Mouse (Mus musculus): ENCODE data around the gene Slc18b1. TPM values are rescaled to one million over a fixed set of nuclear protein-coding genes. Genes with fewer than 3 reads are reported as not detected.
"Not testable (repeated sequence)": the region's sequence is repeated elsewhere in the genome, so short reads cannot be mapped to it uniquely, and the experiment has no call there.

Gene Slc18b1
- total RNA-seq (2017): not detected in 2 replicates

DNA sequence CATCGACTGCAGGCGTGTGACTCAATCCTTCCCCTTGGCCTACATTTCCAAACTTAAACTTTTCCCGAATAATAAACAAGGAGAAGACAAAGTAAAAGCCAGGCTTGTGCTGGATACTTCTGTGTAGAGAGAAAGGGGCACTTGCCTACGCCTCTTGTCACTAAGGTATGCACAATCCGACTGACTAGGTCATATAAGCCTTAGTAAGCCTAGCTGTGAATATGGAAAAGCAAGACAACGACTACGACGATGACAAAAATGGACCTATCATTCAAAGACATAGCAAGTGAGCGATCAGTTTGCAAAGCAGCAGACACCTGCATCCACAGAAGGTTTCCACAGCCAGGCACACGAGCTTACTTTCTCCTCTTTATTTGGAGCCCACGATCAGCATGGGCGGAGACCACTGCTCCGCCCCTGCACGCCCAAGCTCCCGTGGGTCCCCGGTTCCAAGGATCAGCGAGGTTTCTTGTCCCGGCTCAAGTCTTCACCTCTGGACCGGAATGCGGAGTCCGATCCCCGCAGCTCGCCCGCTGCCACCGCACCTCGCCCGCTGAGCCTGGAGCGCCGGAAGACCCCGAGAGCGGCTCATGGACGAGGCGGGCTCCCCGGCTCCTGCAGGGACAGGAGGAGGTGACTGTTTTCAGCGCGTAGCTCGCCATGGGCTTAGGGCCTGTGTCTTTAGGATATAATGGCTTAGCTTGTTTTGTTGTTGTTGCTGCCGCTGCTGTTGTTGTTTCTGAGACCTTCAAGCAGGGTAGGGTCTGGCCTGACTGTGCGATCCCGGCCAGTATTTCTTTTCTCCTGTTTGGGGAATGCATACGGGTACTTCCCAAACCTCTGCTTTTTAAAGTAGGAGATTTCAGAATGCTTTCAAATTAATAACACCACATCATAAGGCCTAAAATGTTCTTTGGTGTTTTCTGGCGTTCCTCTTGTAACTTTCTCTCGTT, at the start of gene Slc18b1:
Slc18b1 (plus strand) TSS at position 436 of the 953 bp plus-strand sequence.
- ATAC-seq (ENCODE audit: extremely low read depth, insufficient number of reproducible peaks, low FRiP score, poor library complexity, severe bottlenecking): no peak

DNA sequence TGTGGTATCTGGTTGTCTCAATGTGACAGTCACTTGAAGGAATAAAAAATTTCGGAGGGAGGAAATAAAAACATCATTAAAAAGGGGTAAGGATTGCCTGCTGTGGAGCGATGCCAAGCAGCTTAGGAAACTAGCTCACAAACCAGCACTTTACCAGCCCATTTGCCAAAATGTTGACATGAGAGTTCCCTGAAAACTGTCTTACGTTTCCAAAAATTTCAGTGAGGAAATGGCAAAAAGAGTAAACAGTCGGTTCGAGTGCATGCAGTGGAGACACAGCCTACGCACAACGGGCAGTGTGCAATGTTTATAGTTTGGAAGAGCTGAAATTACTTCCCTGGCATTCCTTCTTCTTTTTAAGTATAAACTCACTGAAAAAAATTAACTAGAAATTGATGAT, 42.6 kb upstream of the Slc18b1 start:
- ATAC-seq (ENCODE audit: extremely low read depth, insufficient number of reproducible peaks, low FRiP score, poor library complexity, severe bottlenecking): no peak

DNA sequence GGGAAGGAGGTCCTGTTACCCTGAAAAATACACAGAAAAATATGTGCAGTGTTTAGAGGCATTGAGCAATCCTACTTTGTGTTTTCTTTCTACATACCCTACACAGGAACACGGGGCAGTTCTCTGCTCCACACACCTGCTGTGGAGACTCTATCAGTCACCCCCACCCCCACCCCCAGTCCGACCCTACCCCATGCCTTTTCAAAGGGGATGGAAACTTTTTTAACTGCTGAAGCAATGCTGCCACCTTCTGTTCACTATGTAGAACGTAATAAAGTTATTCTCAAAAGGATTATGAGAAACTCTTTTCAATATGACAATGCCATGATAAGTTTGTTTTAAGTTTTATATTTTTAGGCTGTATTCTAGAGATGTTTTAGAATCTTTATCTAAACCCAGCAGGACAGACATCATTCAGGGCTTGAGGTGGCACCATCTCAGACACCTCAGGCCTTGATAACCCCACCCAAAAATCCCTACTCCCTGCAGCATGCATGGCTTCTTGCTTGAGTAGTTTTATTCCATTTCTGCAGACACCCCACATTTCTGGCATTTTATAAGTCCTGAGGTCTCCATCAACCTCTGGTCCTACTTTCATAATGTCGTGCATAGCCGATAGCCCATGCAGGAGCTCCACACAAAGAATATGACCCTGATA, 19.4 kb upstream of the Slc18b1 start:
- ATAC-seq (ENCODE audit: extremely low read depth, insufficient number of reproducible peaks, low FRiP score, poor library complexity, severe bottlenecking): no peak

DNA sequence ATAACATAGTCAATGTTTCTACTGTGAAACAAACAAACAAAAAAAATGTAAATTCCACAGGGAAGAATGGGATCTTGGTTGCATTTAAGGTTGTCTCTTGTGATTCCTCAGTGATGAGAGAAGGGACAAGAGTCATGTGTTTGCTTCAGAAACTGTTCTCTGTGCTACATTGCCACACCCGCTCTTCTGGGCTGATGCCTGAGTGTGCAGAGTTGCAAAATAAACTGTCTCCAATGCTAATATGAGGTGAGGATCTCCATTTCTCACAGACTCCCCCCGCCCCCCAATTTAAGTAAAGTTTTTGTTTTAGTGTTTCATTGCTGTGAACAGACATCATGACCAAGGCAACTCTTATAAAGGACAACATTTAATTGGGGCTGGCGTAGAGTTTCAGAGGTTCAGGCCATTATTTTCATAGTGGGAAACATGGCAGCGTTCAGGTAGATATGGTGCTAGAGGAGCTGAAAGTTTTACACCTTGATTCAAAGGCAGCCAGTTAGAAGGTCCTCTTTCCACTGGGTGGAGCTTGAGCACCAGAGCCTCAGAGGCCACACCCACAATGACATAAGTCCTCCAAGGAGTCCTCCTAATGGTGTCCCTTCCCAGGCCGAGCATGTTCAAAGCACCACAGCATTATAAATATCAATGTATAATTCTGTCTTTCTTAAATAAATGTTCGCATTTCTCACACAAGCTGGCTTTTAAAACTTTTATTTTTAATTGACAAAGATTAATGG, 16.1 kb upstream of the Slc18b1 start:
- no peak for ATAC-seq (ENCODE audit: extremely low read depth, insufficient number of reproducible peaks, low FRiP score, poor library complexity, severe bottlenecking)

DNA sequence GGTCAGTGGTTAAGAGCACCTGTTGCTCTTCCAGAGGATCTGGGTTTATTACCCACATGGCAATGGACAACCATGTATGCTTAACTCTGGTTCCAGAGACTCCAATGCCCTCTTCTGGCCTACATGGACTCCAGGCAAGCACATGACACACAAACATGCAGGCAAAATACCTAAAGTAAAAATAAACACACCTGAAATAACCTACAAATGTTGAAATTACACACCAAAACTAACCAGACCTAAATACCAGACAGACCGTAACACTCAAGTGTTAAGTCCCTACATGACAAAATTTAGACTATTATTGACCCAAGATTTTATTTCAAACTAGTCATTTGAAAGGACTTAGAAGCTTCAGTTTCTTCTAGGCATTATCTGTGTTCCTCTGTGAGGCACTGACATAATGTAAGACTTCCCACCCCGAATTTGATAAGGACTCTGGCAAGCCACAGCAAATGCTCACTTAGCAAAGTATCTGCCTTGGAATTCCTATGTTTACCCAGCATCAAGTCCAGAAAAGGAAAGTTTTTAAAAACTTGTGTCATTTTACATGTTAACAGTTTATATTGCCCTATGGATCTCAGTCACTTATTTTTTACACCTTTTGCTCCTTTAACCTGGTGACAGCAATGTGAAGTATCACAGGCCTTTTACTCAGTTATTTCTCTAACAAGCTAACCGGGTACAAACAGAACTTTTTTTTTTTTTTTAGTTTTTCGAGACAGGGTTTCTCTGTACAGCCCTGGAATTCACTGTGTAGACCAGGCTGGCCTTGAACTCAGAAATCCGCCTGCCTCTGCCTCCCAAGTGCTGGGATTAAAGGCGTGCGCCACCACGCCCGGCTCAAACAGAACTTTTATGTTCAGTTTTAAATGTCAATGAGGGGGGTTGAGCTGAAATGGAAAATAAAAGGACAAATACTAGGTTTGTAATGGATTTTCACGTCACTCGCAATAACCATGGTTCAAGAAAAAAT, 14.7 kb upstream of the Slc18b1 start:
- ATAC-seq (ENCODE audit: extremely low read depth, insufficient number of reproducible peaks, low FRiP score, poor library complexity, severe bottlenecking): no peak

DNA sequence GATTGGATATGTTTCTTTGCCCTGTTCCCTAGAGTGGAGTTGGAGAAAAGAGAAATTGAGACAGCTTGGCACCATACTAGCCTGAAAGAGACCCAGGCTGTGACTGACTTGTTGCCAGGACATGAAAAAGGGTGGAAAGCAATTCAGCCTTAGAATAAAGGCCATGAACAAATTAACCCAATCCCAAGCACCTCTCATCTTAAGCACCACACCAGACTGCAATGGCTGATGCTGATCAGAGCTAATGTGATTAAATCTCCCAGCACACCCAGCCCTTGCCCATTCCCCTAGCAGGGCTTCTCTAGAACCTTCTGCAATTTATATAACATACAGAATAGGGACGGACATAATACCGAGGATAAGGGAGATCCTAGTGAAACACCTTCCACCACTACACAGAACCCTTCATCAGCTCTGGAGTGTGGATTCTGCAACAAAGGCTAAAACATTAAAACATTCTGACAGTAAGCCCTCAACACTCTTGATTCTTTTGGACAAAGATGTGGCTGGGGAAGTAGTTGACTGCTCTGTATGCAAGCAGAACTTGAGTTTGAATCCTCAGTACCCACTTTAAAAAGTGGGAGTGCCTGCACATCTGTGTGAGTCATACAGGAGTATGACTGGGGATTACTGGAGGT, 13.8 kb upstream of the Slc18b1 start:
- ATAC-seq (ENCODE audit: extremely low read depth, insufficient number of reproducible peaks, low FRiP score, poor library complexity, severe bottlenecking): no peak

DNA sequence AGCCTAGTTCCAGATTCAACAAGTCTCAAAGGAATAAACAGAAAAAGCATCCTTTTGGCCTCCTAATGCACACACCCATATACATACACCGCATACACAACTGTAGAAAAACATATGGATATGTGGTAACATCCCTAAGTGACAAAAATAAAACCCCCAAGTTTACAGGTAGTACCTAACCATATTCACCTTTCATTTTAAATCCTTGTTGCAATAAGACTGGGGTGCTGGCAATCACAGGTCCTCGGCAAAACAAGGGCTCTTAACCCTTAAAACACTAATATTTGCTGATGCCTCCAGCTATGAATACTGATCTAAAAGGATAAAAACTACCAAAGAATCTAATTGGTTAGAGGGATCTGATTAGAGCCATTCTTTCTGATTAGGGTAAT, 13.3 kb upstream of the Slc18b1 start:
- ATAC-seq (ENCODE audit: extremely low read depth, insufficient number of reproducible peaks, low FRiP score, poor library complexity, severe bottlenecking): no peak

DNA sequence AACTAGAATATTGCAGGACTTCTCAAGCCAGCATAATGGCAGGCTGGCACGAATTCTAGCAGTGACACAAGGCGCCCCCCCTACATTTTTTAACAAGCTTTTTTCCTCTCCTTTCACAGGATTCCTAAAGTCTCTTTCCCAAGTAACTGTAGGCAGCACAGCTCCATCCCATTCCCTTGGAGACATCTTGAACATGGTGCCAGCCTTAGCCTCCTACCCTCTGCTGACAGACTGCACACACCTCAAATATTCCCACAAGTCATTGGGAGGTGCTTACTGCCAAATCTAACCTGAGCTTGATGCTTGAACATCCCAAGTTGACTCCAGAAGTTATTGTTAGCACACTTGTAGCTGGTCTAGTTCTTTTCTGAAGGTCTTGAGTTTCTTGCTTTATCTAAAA, 12.7 kb upstream of the Slc18b1 start:
- no peak for ATAC-seq (ENCODE audit: extremely low read depth, insufficient number of reproducible peaks, low FRiP score, poor library complexity, severe bottlenecking)

DNA sequence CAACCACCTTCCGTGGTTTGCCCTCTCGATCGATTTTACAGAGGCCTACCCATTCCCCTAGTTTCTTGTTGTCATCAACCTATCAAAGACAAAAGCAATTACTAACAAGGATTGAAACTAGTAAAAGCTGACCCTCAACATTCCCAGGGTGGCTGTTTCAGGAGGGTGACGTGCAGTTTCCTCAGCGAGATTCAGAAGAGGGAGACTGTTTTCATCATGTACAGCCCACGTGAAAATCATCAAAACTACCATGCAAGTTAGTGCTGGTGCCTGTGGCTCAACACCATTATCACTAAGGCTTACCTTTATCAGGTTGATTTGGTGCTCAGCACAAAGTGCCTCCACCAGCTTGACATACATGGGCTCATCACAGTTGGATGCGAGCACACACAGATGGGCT, 11.2 kb upstream of the Slc18b1 start:
- not testable (repeated sequence) for ATAC-seq (ENCODE audit: extremely low read depth, insufficient number of reproducible peaks, low FRiP score, poor library complexity, severe bottlenecking)

DNA sequence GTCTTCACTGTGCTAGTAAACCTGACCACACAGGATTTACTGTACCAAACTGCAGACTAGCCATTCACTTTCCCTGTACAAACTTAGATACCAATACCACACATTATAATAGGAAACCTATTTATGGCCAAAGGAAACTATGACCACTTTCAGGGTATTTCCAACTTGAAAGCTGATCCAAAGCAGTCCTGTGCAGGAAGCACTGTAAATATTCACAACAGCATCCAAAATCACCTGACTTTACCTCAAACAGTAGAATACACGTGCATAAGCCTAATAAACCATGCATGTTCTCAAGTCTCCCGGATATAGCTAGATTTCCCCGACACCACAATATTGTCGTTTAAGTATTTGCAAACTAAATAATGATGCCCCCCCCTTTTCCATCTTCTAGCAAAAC, 10.7 kb upstream of the Slc18b1 start:
- no peak for ATAC-seq (ENCODE audit: extremely low read depth, insufficient number of reproducible peaks, low FRiP score, poor library complexity, severe bottlenecking)

DNA sequence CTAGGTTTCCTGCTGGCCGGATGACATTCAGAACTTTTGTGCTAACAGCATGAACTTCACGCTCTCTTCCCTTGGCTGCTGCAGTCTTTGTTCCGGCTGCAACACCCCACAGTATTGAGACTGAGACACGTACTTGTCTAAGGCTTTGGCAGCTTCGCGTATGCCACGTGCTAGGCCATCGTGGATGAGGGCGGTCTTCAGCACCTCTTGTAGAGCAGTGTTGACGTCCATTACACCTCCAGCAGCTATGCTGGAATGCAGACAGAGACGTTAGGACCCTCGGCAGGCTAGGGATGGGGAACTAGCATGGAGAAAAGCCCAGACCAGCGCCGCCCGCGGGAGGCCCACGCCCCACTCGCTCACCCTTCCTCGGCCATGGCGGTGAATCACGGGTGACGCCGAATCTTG, 10.2 kb upstream of the Slc18b1 start:
- ATAC-seq (ENCODE audit: extremely low read depth, insufficient number of reproducible peaks, low FRiP score, poor library complexity, severe bottlenecking): not testable (repeated sequence)

DNA sequence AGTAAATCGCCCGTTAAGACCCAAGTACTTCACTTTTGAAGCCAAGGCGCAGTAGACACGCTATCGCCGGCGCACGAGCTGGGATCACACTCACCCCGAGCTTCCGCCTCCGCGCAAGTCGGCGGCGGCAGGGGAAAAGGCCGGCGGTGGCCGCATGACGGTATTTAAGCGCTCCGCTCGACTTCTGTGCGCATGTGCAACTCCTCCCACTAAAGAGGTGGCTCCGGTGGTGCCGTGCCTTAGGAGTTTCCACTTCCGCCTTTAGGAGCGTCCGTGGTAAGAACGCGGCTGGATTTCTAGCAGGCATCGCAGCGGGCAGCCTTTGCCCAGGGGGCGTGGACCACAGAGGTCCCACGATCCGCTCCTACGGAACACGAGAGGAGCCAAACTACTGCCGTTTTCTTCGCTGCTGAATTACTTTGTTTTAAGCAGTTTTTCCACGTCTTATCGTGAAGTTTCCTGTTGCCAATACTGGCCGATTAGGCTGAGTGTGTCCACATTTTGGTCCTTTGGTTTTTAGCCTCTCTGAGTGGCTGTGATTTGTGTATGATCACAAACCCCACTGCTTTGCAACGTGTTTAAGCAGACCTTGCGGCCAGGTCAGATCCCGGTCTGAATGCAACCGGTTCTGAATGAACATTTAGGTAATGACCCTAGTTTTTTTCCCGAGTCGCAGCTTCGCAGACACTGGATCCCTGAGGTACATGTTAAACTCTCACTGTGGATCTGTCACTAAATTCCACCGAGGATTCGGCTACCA, 9.5 kb upstream of the Slc18b1 start, which contains the start of gene Rps12:
Rps12 (minus strand) TSS at position 214 of the 760 bp plus-strand sequence.
- ATAC-seq (ENCODE audit: extremely low read depth, insufficient number of reproducible peaks, low FRiP score, poor library complexity, severe bottlenecking): peak; percentile 99

DNA sequence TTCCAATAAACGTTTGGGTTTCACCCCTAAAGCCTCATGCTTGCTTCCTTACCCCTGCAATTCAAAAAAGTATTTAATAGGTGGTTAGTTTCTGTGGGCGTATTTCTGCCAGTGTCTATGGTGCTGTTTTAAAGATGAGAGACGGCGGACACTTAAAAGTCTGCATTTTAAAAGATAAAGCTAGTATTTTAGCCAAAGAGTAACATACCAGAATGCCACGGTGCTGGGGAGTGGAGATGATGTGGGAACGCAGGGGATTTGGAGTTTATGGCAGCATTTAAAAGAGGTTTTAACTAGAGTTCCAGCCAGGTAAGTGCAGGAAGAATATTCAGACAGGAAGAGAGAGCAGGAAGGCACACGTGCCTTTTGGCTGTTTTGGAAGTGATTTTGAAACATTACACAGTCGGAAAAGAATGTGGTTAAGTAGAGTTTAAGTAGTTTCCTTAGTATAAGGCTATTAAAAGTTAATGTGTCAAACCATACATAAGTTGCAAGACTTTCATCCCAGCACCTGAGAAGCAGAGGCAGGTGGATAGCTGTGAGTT, 8.7 kb upstream of the Slc18b1 start:
- ATAC-seq (ENCODE audit: extremely low read depth, insufficient number of reproducible peaks, low FRiP score, poor library complexity, severe bottlenecking): no peak

DNA sequence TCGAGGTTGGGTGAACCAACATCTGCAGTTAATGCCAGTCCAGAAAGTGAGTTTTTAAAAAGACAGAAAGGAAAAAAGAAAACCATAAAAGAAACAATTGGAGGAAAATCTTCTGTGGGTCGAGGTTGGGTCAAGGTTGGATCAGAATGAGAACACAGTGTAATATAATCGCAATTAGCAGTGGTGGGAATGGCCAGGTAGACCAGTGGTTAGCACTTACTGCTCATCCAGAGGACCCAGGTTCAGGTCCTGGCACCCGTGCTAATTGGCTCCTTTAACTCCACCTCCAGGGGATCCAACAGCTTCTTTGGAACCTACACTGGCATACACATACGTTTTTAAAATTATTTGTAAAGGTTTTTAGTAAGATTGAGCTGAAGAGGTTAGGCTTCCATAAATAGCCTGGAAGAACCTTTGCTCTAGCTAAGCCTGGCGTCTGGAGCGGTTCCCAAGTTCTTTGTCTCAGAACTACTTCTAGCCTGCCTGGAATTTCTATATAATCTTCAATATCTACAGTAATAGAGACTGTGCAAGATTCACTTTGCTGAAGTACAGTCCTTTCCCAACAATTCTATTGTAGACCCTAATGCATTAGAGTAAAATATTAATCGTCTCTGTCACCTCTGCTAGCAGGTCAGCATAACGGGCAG, 790 bp upstream of the Slc18b1 start:
- no peak for ATAC-seq (ENCODE audit: extremely low read depth, insufficient number of reproducible peaks, low FRiP score, poor library complexity, severe bottlenecking)

DNA sequence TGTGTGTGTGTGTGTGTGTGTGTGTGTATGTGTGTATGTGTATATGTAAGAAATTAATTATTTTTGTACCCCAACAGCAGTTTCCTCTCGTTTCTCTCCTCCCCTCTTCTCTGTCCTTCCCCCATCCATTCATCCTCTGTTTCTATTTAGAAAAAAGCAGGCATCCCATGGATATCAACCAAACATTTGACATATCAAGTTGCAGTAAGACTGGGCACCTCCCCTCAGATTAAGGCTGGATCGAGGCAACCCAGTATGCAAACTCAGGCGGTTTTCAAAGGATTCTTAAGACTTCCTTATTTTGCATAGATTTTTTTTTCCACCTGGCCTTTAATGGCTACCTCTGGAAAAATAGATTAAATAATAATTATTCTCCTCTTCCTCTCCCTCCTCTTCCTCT, 820 bp downstream of the Slc18b1 start:
- no peak for ATAC-seq (ENCODE audit: extremely low read depth, insufficient number of reproducible peaks, low FRiP score, poor library complexity, severe bottlenecking)

DNA sequence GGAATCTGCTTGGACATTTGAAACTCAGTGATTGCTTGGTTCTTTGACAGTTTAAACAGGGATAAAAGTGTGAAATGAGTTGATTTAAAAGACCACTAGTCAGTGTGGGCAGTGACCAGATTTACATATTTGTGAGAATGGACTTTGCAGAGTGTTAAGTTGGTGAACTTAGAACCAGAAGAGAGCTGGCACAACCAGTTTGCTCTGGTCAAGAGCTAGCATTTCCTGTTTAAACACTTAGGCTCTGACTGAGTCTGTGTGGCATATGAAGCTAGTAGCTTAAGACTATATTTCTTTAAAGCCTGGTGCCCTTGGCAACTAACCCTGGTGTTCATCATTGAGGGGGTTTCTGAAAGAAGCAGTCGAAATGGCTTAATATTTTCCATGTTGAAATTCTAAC, 1.4 kb downstream of the Slc18b1 start:
- no peak for ATAC-seq (ENCODE audit: extremely low read depth, insufficient number of reproducible peaks, low FRiP score, poor library complexity, severe bottlenecking)

DNA sequence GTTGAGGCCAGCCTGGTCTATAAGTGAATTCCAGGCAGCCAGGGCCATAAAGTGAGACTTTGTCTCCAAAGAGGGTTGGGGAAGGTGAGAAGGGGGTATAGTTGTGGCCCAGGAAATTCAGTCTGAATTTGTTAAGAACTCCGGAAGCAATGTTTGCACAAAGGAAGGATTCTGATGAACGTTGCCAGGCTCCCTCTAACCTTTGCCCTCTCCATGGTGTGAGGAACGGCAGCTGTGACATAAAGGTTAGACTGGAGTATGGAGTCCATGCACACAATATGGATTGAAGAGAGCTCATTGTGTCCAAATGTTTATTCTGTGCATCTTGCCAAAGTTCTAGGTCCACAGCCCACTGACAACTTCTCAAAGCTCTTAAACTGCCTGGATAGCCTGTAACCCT, 3.1 kb downstream of the Slc18b1 start:
- ATAC-seq (ENCODE audit: extremely low read depth, insufficient number of reproducible peaks, low FRiP score, poor library complexity, severe bottlenecking): no peak
